Mouse (Mus musculus) forebrain, postnatal 0 days (tissue): ENCODE data around the gene Polr2c. TPM values are rescaled to one million over a fixed set of nuclear protein-coding genes. Genes with fewer than 3 reads are reported as not detected.
A peak's percentile ranks its signal among the peaks of the same experiment; 100 is the strongest.
"Not testable (repeated sequence)": the region's sequence is repeated elsewhere in the genome, so short reads cannot be mapped to it uniquely, and the experiment has no call there.

ENCODE experiments used
- ATAC-seq: fragments of 200-750 bp; cut with Nextera tagmentation; 2 replicates; pipeline ENCODE4 v1.8.0; 2017; ENCODE audit warnings: mild to moderate bottlenecking, moderate library complexity
- DNase-seq: peaks from one replicate; pipeline ENCODE4 v3.0.0-alpha.2; 2015
- H3K27ac ChIP-seq: fragments of 300-500 bp; sonication (generic); 2 replicates; pipeline ENCODE4 v1.5.1; 2014; ENCODE audit warnings: low read depth, mild to moderate bottlenecking, antibody characterized with exemption, low read length, moderate library complexity, mixed read lengths
- H3K27me3 ChIP-seq: fragments of 300-500 bp; sonication (generic); 2 replicates; pipeline ENCODE4 v1.6.1; 2014; ENCODE audit warnings: mild to moderate bottlenecking, low read length, mixed read lengths; ENCODE audit not compliant: insufficient read depth
- H3K36me3 ChIP-seq: fragments of 300-500 bp; sonication (generic); 2 replicates; pipeline ENCODE4 v1.6.1; 2014; ENCODE audit warnings: mild to moderate bottlenecking, moderate library complexity; ENCODE audit not compliant: insufficient read depth
- H3K4me1 ChIP-seq: fragments of 300-500 bp; sonication (generic); 2 replicates; pipeline ENCODE4 v1.6.1; 2014; ENCODE audit warnings: antibody characterized with exemption; ENCODE audit not compliant: insufficient read depth
- H3K4me2 ChIP-seq: fragments of 300-500 bp; sonication (generic); 2 replicates; pipeline ENCODE4 v1.6.1; 2014; ENCODE audit warnings: low read depth, mild to moderate bottlenecking, moderate library complexity
- H3K4me3 ChIP-seq: fragments of 300-500 bp; sonication (generic); 2 replicates; pipeline ENCODE4 v1.5.1; 2014; ENCODE audit warnings: low read depth, low read length, mixed read lengths
- H3K9ac ChIP-seq: fragments of 300-500 bp; sonication (generic); 2 replicates; pipeline ENCODE4 v1.6.1; 2014; ENCODE audit warnings: mild to moderate bottlenecking
- H3K9me3 ChIP-seq: fragments of 300-500 bp; sonication (generic); 2 replicates; pipeline ENCODE4 v1.6.1; 2016; ENCODE audit warnings: low read length
- CTCF ChIP-seq: sonication (generic); IDR thresholded peaks from 2 replicates; pipeline ENCODE4 v1.5.1; 2016; ENCODE audit warnings: antibody characterized with exemption, control low read depth, low read depth
- WGBS: fragments of 180-500 bp; shearing (Covaris S2); extraction: QIAGEN DNeasy Blood & Tissue Kit; methylation state at CpG from one replicate; pipeline ENCODE4 v1.1.7; 2014; 5-methylcytosine and 5-hydroxymethylcytosine counted together
- polyA plus RNA-seq: library from polyadenylated mRNA; unstranded; fragments of >200 nt; fragmentation: Nextera tagmentation; extraction: Ambion mirVana; gene quantifications from 2 replicates; pipeline ENCODE4 v1.2.1, GENCODE M21; 2015
- total RNA-seq: library from RNA; depleted of rRNA; stranded (reverse); fragments of >200 nt; gene quantifications from 2 replicates; pipeline ENCODE4 v1.2.3, GENCODE M21; 2014

Gene Polr2c
- total and polyA plus RNA-seq, 2 experiments from 2014 or later = 59.5 to 101 TPM

GRCm38 (mm10) chr8:94838600-94838999 lies 18.6 kb upstream of the Polr2c start:
- peak overlapping the region; percentile 59 for H3K4me3 ChIP-seq
- H3K4me1 ChIP-seq = peaks cover 12% of the 10 kb centered on the region
- no peaks in the 10 kb centered on the region for H3K27me3 ChIP-seq
- no peaks in the 10 kb centered on the region for H3K36me3 ChIP-seq
- no peak for TF ChIP-seq CTCF
- WGBS = 2% methylated on average over 24 of the region's 24 CpGs
- DNase-seq (peak; percentile 72), ATAC-seq (peak; percentile 45)
- peak overlapping the region; percentile 82 for H3K27ac ChIP-seq
- H3K9ac ChIP-seq = peak overlapping the region; percentile 70
- H3K4me2 ChIP-seq = peak overlapping the region; percentile 69
- H3K9me3 ChIP-seq = no peaks in the 10 kb centered on the region

- H3K9me3 ChIP-seq = no peaks in the 10 kb centered on the region
- H3K9ac ChIP-seq = no peak overlapping the region
- ATAC-seq (no peak), DNase-seq (no peak)
- H3K4me2 ChIP-seq = no peak overlapping the region
- peaks cover 20% of the 10 kb centered on the region for H3K36me3 ChIP-seq
- WGBS = 45% methylated on average over 2 of the region's 2 CpGs
- TF ChIP-seq CTCF = peak; percentile 35
- no peak overlapping the region for H3K27ac ChIP-seq
- H3K4me1 ChIP-seq = peaks cover 12% of the 10 kb centered on the region
- H3K27me3 ChIP-seq = no peaks in the 10 kb centered on the region
- H3K4me3 ChIP-seq = no peak overlapping the region
Observed at GRCm38 (mm10) chr8:94841183-94841582, 16.1 kb upstream of the Polr2c start.

GRCm38 (mm10) chr8:94850049-94850448 lies 7.2 kb upstream of the Polr2c start:
- Histone ChIP-seq H3K27ac (no peak overlapping the region), H3K27me3 (no peaks in the 10 kb centered on the region), H3K4me1 (no peaks in the 10 kb centered on the region), H3K9ac (no peak overlapping the region), H3K36me3 (peaks cover 78% of the 10 kb centered on the region), H3K4me3 (no peak overlapping the region), H3K4me2 (no peak overlapping the region), H3K9me3 (no peaks in the 10 kb centered on the region)
- TF ChIP-seq CTCF = no peak
- WGBS = 95% methylated on average over 5 of the region's 5 CpGs
- DNase-seq = no peak
- ATAC-seq = no peak

GRCm38 (mm10) chr8:94854761-94855160 lies 2.5 kb upstream of the Polr2c start:
- not testable (repeated sequence) for ATAC-seq, H3K4me2 ChIP-seq, H3K27me3 ChIP-seq, H3K9me3 ChIP-seq, H3K4me1 ChIP-seq, H3K4me3 ChIP-seq, H3K9ac ChIP-seq, DNase-seq, H3K27ac ChIP-seq
- WGBS = 91% methylated on average over 11 of the region's 11 CpGs
- peaks cover 50% of the 10 kb centered on the region for H3K36me3 ChIP-seq

- Histone ChIP-seq H3K27ac (no peak overlapping the region), H3K4me3 (peak overlapping the region; percentile 73; the same call in 1 of the 2 replicates), H3K4me2 (peak overlapping the region; percentile 78), H3K27me3 (no peaks in the 10 kb centered on the region), H3K9me3 (no peaks in the 10 kb centered on the region), H3K4me1 (peaks cover 9% of the 10 kb centered on the region), H3K36me3 (peaks cover 44% of the 10 kb centered on the region), H3K9ac (no peak overlapping the region)
- TF ChIP-seq CTCF = no peak
- 29% methylated on average over 5 of the region's 5 CpGs for WGBS
- peak; percentile 14; the same call in 1 of the 2 replicates for ATAC-seq
- DNase-seq = no peak
Observed at GRCm38 (mm10) chr8:94857011-94857345, 272 bp upstream of the Polr2c start.

GRCm38 (mm10) chr8:94861352-94861910 lies 4.2 kb downstream of the Polr2c start:
- no peak overlapping the region for H3K4me2 ChIP-seq
- H3K9ac ChIP-seq = no peak overlapping the region
- no peaks in the 10 kb centered on the region for H3K27me3 ChIP-seq
- DNase-seq = peak; percentile 51
- peaks cover 50% of the 10 kb centered on the region for H3K36me3 ChIP-seq
- no peak overlapping the region for H3K4me3 ChIP-seq
- TF ChIP-seq CTCF = peak; percentile 85
- no peak for ATAC-seq
- peaks cover 9% of the 10 kb centered on the region for H3K4me1 ChIP-seq
- no peak overlapping the region for H3K27ac ChIP-seq
- WGBS = 77% methylated on average over 8 of the region's 8 CpGs
- no peaks in the 10 kb centered on the region for H3K9me3 ChIP-seq

- WGBS = 83% methylated on average over 12 of the region's 12 CpGs
- Histone ChIP-seq H3K4me2 (no peak overlapping the region), H3K4me1 (peaks cover 9% of the 10 kb centered on the region), H3K9me3 (no peaks in the 10 kb centered on the region), H3K4me3 (no peak overlapping the region), H3K27me3 (no peaks in the 10 kb centered on the region), H3K36me3 (peaks cover 62% of the 10 kb centered on the region), H3K27ac (no peak overlapping the region), H3K9ac (no peak overlapping the region)
- no peak for TF ChIP-seq CTCF
- ATAC-seq (no peak), DNase-seq (no peak)
Observed at GRCm38 (mm10) chr8:94862487-94863220, 5.4 kb downstream of the Polr2c start.
